Comparison of ENCODE assay signal across 9 mouse cellular contexts in genomic region chr5:127649077-127649476, GRCm38 (mm10). TPM values are rescaled to one million over a fixed set of nuclear protein-coding genes. Genes with fewer than 3 reads are reported as not detected.
DNase-seq lines count a peak whose midpoint lies in the region; ATAC-seq and TF ChIP-seq lines count a peak whose summit lies in the region.
"Had no signal": no experiment of that assay in that cellular context is flagged by ENCODE, and none has a peak within 500 bp of the region (broad histone marks: within the 10 kb centered on the region; RNA-seq: fewer than 3 reads in every experiment).

No protein-coding gene starts in this region.

- intact Hi-C loops in left cerebral cortex, postnatal 25 days (cut with DNase I) = loop anchor here (2.0 kb wide), 1 partner anchor 56 kb away; no protein-coding TSS in a partner anchor

- TF ChIP-seq RAD21 in CH12.LX (IDR thresholded peaks at IDR 0.05; ENCODE audit: low read depth, low read length) = peak; percentile 35

- peak; percentile 36 for TF ChIP-seq CTCF in intestine, postnatal 0 days (IDR thresholded peaks at IDR 0.05; ENCODE audit: low read depth)
- TF ChIP-seq CTCF in CH12.LX (conservative IDR thresholded peaks at IDR 0.05 in 1 of 2, IDR thresholded peaks at IDR 0.05 in 1 of 2; ENCODE audit: low read depth in 2 of 2, low read length in 2 of 2) = peak in 1 of 2 experiments; percentile 53; a peak in 2 of 4 replicates
- peak; percentile 63 for TF ChIP-seq CTCF in liver, postnatal 0 days (IDR thresholded peaks at IDR 0.05; ENCODE audit: low read depth)

- in situ Hi-C loops in CH12.LX (cut with MboI; ENCODE audit: low pct_ligation_motif_present, low pct_unique_long_range_greater_than_20kb, low sequenced_read_pairs) = no loop called here

- no peak for TF ChIP-seq EP300 in CH12.LX (IDR thresholded peaks at IDR 0.05; ENCODE audit: low read length)
- no peak for TF ChIP-seq EP300 in liver, postnatal 0 days (IDR thresholded peaks at IDR 0.05; ENCODE audit: low read depth)

- H3K9me3 ChIP-seq in intestine, postnatal 0 days (ENCODE audit: control insufficient read depth) = no peaks in the 10 kb centered on the region
- H3K9me3 ChIP-seq in intestine, embryonic 16.5 days (ENCODE audit: control insufficient read depth, low read length) = no peaks in the 10 kb centered on the region
- peaks cover 28% of the 10 kb centered on the region for H3K9me3 ChIP-seq in CH12.LX (replicated peaks; ENCODE audit: low read length)
- peaks cover 15% of the 10 kb centered on the region for H3K9me3 ChIP-seq in liver, postnatal 0 days (ENCODE audit: low read length)
- 0 out of 2 replicates have a peak, but pooled peaks cover 20% of the 10 kb centered on the region for H3K9me3 ChIP-seq in heart, embryonic 12.5 days (replicated peaks)

- ATAC-seq in intestine, postnatal 0 days = no peak
- ATAC-seq in intestine, embryonic 16.5 days = no peak
- ATAC-seq in liver, postnatal 0 days = peak; percentile 41; the same call in 1 of the 2 replicates
- ATAC-seq in heart, embryonic 12.5 days (ENCODE audit: insufficient number of reproducible peaks, low FRiP score) = no peak

- dilution Hi-C loops in CH12.LX (cut with MboI; ENCODE audit: extremely low pct_ligation_motif_present, extremely low pct_unique_long_range_greater_than_20kb, low sequenced_read_pairs) = no loop called here

- no peak overlapping the region for H3K27ac ChIP-seq in intestine, postnatal 0 days (ENCODE audit: low read depth, low read length)
- no peak overlapping the region for H3K27ac ChIP-seq in intestine, embryonic 16.5 days (ENCODE audit: low read length)
- H3K27ac ChIP-seq in CH12.LX (ENCODE audit: insufficient read depth, low read depth) = no peak overlapping the region
- H3K27ac ChIP-seq in liver, postnatal 0 days (ENCODE audit: low read depth) = no peak overlapping the region
- no peak overlapping the region for H3K27ac ChIP-seq in heart, embryonic 12.5 days (ENCODE audit: poor library complexity, severe bottlenecking)

- DNase-seq in CH12.LX (ENCODE audit: extremely low read depth) = peak; percentile 21
- DNase-seq in brain, adult 2 months (ENCODE audit: low read depth, low spot score) = peak; percentile 34
- DNase-seq in liver, postnatal 0 days = peak; percentile 42
- peak; percentile 17 for DNase-seq in testis, postnatal 14 days (ENCODE audit: low spot score)
- DNase-seq in left cerebral cortex, postnatal 25 days (ENCODE audit: low spot score in 2 of 2) = no peak

- no peak for TF ChIP-seq POLR2A in CH12.LX (IDR thresholded peaks at IDR 0.05; ENCODE audit: low read depth, low read length)

- H3K36me3 ChIP-seq in intestine, postnatal 0 days (ENCODE audit: control insufficient read depth, insufficient read depth) = no peaks in the 10 kb centered on the region
- H3K36me3 ChIP-seq in intestine, embryonic 16.5 days (ENCODE audit: control insufficient read depth, insufficient read depth, low read length) = no peaks in the 10 kb centered on the region
- H3K36me3 ChIP-seq in CH12.LX (replicated peaks in 1 of 2; ENCODE audit: control insufficient read depth in 1 of 2, insufficient read depth in 1 of 2, low read length in 1 of 2) = no peaks in the 10 kb centered on the region
- peaks cover 19% of the 10 kb centered on the region for H3K36me3 ChIP-seq in liver, postnatal 0 days (replicated peaks; ENCODE audit: insufficient read depth, low read length)
- H3K36me3 ChIP-seq in heart, embryonic 12.5 days = no peaks in the 10 kb centered on the region

- no peaks in the 10 kb centered on the region for H3K27me3 ChIP-seq in intestine, postnatal 0 days (replicated peaks; ENCODE audit: control insufficient read depth, insufficient read depth, low read length)
- no peaks in the 10 kb centered on the region for H3K27me3 ChIP-seq in intestine, embryonic 16.5 days (replicated peaks; ENCODE audit: control insufficient read depth, insufficient read depth, low read length)
- H3K27me3 ChIP-seq in CH12.LX (replicated peaks) = no peaks in the 10 kb centered on the region
- no peaks in the 10 kb centered on the region for H3K27me3 ChIP-seq in liver, postnatal 0 days (ENCODE audit: insufficient read depth, low read length)
- H3K27me3 ChIP-seq in heart, embryonic 12.5 days (replicated peaks) = no peaks in the 10 kb centered on the region
- H3K27me3 ChIP-seq: megakaryocyte, embryonic 14.5 days had no signal

- no peak overlapping the region for H3K9ac ChIP-seq in intestine, postnatal 0 days (ENCODE audit: low read depth, low read length)
- H3K9ac ChIP-seq in intestine, embryonic 16.5 days (ENCODE audit: low read depth, low read length) = no peak overlapping the region
- H3K9ac ChIP-seq in CH12.LX (ENCODE audit: insufficient read depth, low read depth) = no peak overlapping the region
- no peak overlapping the region for H3K9ac ChIP-seq in liver, postnatal 0 days (replicated peaks)
- no peak overlapping the region for H3K9ac ChIP-seq in heart, embryonic 12.5 days

- no peak overlapping the region for H3K4me2 ChIP-seq in intestine, postnatal 0 days (replicated peaks; ENCODE audit: low read depth)
- no peak overlapping the region for H3K4me2 ChIP-seq in intestine, embryonic 16.5 days (ENCODE audit: low read depth, low read length)
- H3K4me2 ChIP-seq in CH12.LX (ENCODE audit: insufficient read depth, low read depth, poor library complexity, severe bottlenecking) = no peak overlapping the region
- H3K4me2 ChIP-seq in liver, postnatal 0 days (ENCODE audit: low read depth, low read length) = no peak overlapping the region
- no peak overlapping the region for H3K4me2 ChIP-seq in heart, embryonic 12.5 days

- H3K79me2 ChIP-seq in CH12.LX (replicated peaks; ENCODE audit: control insufficient read depth, extremely low read depth, insufficient read depth, poor library complexity, severe bottlenecking) = no peaks in the 10 kb centered on the region

- no peaks in the 10 kb centered on the region for H3K4me1 ChIP-seq in intestine, postnatal 0 days (replicated peaks; ENCODE audit: control insufficient read depth, insufficient read depth, low read length)
- H3K4me1 ChIP-seq in intestine, embryonic 16.5 days (ENCODE audit: control insufficient read depth, insufficient read depth, low read length) = no peaks in the 10 kb centered on the region
- no peaks in the 10 kb centered on the region for H3K4me1 ChIP-seq in CH12.LX (ENCODE audit: control insufficient read depth in 1 of 2, insufficient read depth in 2 of 2)
- no peaks in the 10 kb centered on the region for H3K4me1 ChIP-seq in liver, postnatal 0 days (ENCODE audit: insufficient read depth)
- no peaks in the 10 kb centered on the region for H3K4me1 ChIP-seq in heart, embryonic 12.5 days (replicated peaks)
- H3K4me1 ChIP-seq: megakaryocyte, embryonic 14.5 days had no signal

- no peak overlapping the region for H3K4me3 ChIP-seq in intestine, postnatal 0 days (ENCODE audit: low read depth, low read length)
- H3K4me3 ChIP-seq in intestine, embryonic 16.5 days (ENCODE audit: low read length) = no peak overlapping the region
- no peak overlapping the region for H3K4me3 ChIP-seq in CH12.LX (replicated peaks in 1 of 3; ENCODE audit: low read depth in 2 of 3, low read length in 2 of 3, poor library complexity in 1 of 3)
- no peak overlapping the region for H3K4me3 ChIP-seq in liver, postnatal 0 days (ENCODE audit: low read depth, low read length)
- no peak overlapping the region for H3K4me3 ChIP-seq in heart, embryonic 12.5 days
- H3K4me3 ChIP-seq: megakaryocyte, embryonic 14.5 days had no signal

TF ChIP-seq in CH12.LX, 34 proteins besides CTCF, POLR2A, EP300 and RAD21:
- peak; percentile 37 for TF ChIP-seq SMC3 (IDR thresholded peaks at IDR 0.05; ENCODE audit: low read depth, low read length)
- no peak for TF ChIP-seq E2F4 (IDR thresholded peaks at IDR 0.05; ENCODE audit: insufficient replicate concordance, low read depth, low read length)
TF ChIP-seq in CH12.LX: peak in this region for 1.

RNA-seq across cellular contexts. Expression of gene Slc15a4, which starts 16.4 kb away (rescaled TPM):
- polyA plus RNA-seq in intestine, postnatal 0 days (2015; fragmentation: Nextera tagmentation; extraction: Ambion mirVana) = 6.9 and 8.6 TPM in 2 replicates
- 15.2 and 19.7 TPM in 2 replicates for polyA plus RNA-seq in intestine, embryonic 16.5 days (2015; fragmentation: Nextera tagmentation; extraction: Ambion mirVana)
- 25.8 and 31.0 TPM in 2 replicates for total RNA-seq in CH12.LX (2012; rRNA removed)
- 23.4 and 25.7 TPM in 2 replicates for total RNA-seq in CH12.LX (2014; rRNA removed)
- polyA plus RNA-seq in CH12.LX (2012; ENCODE audit: insufficient read length, low read depth) = 44.2 and 52.7 TPM in 2 replicates
- polyA plus RNA-seq in liver, postnatal 0 days (2015; fragmentation: Nextera tagmentation; extraction: Ambion mirVana) = 10.4 and 11.3 TPM in 2 replicates
- total RNA-seq in left cerebral cortex, postnatal 25 days (2021) = 10 to 100 TPM; 23.2 to 25.4 TPM
- polyA plus RNA-seq in heart, embryonic 12.5 days (2016; fragmentation: Nextera tagmentation; extraction: Ambion mirVana) = 16.9 and 17.1 TPM in 2 replicates

RNA-seq across cellular contexts. Expression of gene Glt1d1, which starts 17.0 kb away (rescaled TPM):
- 0.04 TPM in 1 of 2 replicates, not detected in the other for polyA plus RNA-seq in intestine, postnatal 0 days (2015; fragmentation: Nextera tagmentation; extraction: Ambion mirVana)
- polyA plus RNA-seq in intestine, embryonic 16.5 days (2015; fragmentation: Nextera tagmentation; extraction: Ambion mirVana) = 0.13 and 0.43 TPM in 2 replicates
- 0.25 and 0.29 TPM in 2 replicates for total RNA-seq in CH12.LX (2012; rRNA removed)
- 0.11 TPM in 1 of 2 replicates, not detected in the other for total RNA-seq in CH12.LX (2014; rRNA removed)
- polyA plus RNA-seq in CH12.LX (2012; ENCODE audit: insufficient read length, low read depth) = 0.15 and 0.21 TPM in 2 replicates
- polyA plus RNA-seq in liver, postnatal 0 days (2015; fragmentation: Nextera tagmentation; extraction: Ambion mirVana) = 2.6 and 2.9 TPM in 2 replicates
- 10 to 100 TPM; 22.6 to 27.3 TPM for total RNA-seq in left cerebral cortex, postnatal 25 days (2021)
- polyA plus RNA-seq in heart, embryonic 12.5 days (2016; fragmentation: Nextera tagmentation; extraction: Ambion mirVana) = not detected in 2 replicates

Comparison
In these comparisons a context has a peak if more than half of its experiments do, and no peak if none do; other contexts are left out.
1. DNase-seq: peak in CH12.LX (single experiment), brain, adult 2 months (single experiment), liver, postnatal 0 days (single experiment) and testis, postnatal 14 days (single experiment); none in left cerebral cortex, postnatal 25 days (0 of 2).